Mouse (Mus musculus) frontal cortex, postnatal 36 days (tissue): ENCODE measurements around the gene Stk26.

Experiments
- DNase-seq, 2 experiments: peaks; one replicate each; pipeline ENCODE4 v3.0.0; 2022; ENCODE audit warnings: low spot score in 2 of 2

The Stk26 gene

GRCm38 (mm10) chrX:50924629-50925364 is 84.0 kb downstream of the Stk26 start:
- DNase-seq, result peak in 1 of 2 experiments; percentile 5

- no peak for DNase-seq
Observed at GRCm38 (mm10) chrX:50926893-50927545, 86.2 kb downstream of the Stk26 start.

GRCm38 (mm10) chrX:50930309-50930708 is 89.5 kb downstream of the Stk26 start:
- no peak for DNase-seq

GRCm38 (mm10) chrX:50937117-50937516 is 96.3 kb downstream of the Stk26 start:
- DNase-seq, result no peak

GRCm38 (mm10) chrX:50942610-50943009 is 101.8 kb downstream of the Stk26 start, which contains the start of gene Frmd7:
Frmd7 (minus strand) TSS chrX:50942710.
- DNase-seq, result no peak
